ENCODE assay signal across 16 mouse cellular contexts in genomic region chr16:41235829-41236228, GRCm38 (mm10).
"Had no signal": no experiment of that assay in that cellular context is flagged by ENCODE, and none has a peak within 500 bp of the region (broad histone marks: within the 10 kb centered on the region; RNA-seq: fewer than 3 reads in every experiment).

No protein-coding gene starts in this region.

- DNase-seq: kidney, adult 18-20 months; kidney, postnatal 36 days; layer of hippocampus, postnatal 36 days; liver, embryonic 13.5 days; lung, adult 2 months; lung, postnatal 14 days; lung, postnatal 4 days; thymus, adult 2 months; thymus, postnatal 14 days; thymus, postnatal 4 days had no signal

- H3K4me1 ChIP-seq: liver, embryonic 13.5 days; neural tube, embryonic 15.5 days had no signal

- H3K27ac ChIP-seq: kidney, postnatal 0 days; left cerebral cortex, adult 2 months; liver, embryonic 13.5 days; neural tube, embryonic 15.5 days had no signal

- H3K9me3 ChIP-seq: liver, embryonic 13.5 days; neural tube, embryonic 15.5 days had no signal

- ATAC-seq: inflammation-experienced regulatory T-cells, adult 6 months; intestine, embryonic 16.5 days had no signal

- H3K4me3 ChIP-seq: left cerebral cortex, adult 2 months; liver, embryonic 13.5 days; myocyte; neural tube, embryonic 15.5 days had no signal

- H3K9ac ChIP-seq: liver, embryonic 13.5 days; neural tube, embryonic 15.5 days had no signal

- H3K4me2 ChIP-seq: liver, embryonic 13.5 days; neural tube, embryonic 15.5 days had no signal

- H3K36me3 ChIP-seq: liver, embryonic 13.5 days; neural tube, embryonic 15.5 days had no signal

- H3K27me3 ChIP-seq: liver, embryonic 13.5 days; neural tube, embryonic 15.5 days had no signal
